Mouse (Mus musculus): ENCODE data around the gene Rnf26. TPM values are rescaled to one million over a fixed set of nuclear protein-coding genes. Genes with fewer than 3 reads are reported as not detected.
A peak's percentile ranks its signal among the peaks of the same experiment; 100 is the strongest.
"Not testable (repeated sequence)": the region's sequence is repeated elsewhere in the genome, so short reads cannot be mapped to it uniquely, and the experiment has no call there.

Gene Rnf26
- polyA plus RNA-seq, 1 experiment: 26.4 TPM

GRCm38 (mm10) chr9:44125026-44125425 is 11.7 kb upstream of the Rnf26 start:
- peaks cover 14% of the 10 kb centered on the region for H3K4me1 ChIP-seq (ENCODE audit: control insufficient read depth, insufficient read depth, insufficient read length, low read length)
- H3K4me3 ChIP-seq (ENCODE audit: low read depth, low read length): no peak overlapping the region
- no peaks in the 10 kb centered on the region for H3K36me3 ChIP-seq (ENCODE audit: control insufficient read depth, insufficient read depth, low read length)
- no peak overlapping the region for H3K27ac ChIP-seq (ENCODE audit: insufficient read depth, low read depth, low read length)
- TF ChIP-seq CTCF (IDR thresholded peaks at IDR 0.05; ENCODE audit: extremely low read depth, insufficient read length, insufficient replicate concordance, low read depth, low read length) (no peak), POLR2A (IDR thresholded peaks at IDR 0.05; ENCODE audit: low read depth, low read length) (no peak)
- WGBS: 77% methylated on average over 5 of the region's 5 CpGs
- H3K27me3 ChIP-seq (ENCODE audit: control insufficient read depth, insufficient read depth, low read length): no peaks in the 10 kb centered on the region; the same call in 1 of the 2 replicates

- TF ChIP-seq POLR2A (IDR thresholded peaks at IDR 0.05; ENCODE audit: low read depth, low read length): no peak
- TF ChIP-seq CTCF (IDR thresholded peaks at IDR 0.05; ENCODE audit: extremely low read depth, insufficient read length, insufficient replicate concordance, low read depth, low read length): peak; percentile 47; the same call in 1 of the 2 replicates
- H3K27ac ChIP-seq (ENCODE audit: insufficient read depth, low read depth, low read length): no peak overlapping the region
- H3K4me1 ChIP-seq (ENCODE audit: control insufficient read depth, insufficient read depth, insufficient read length, low read length): peaks cover 12% of the 10 kb centered on the region
- 63% methylated on average over 6 of the region's 6 CpGs for WGBS
- no peaks in the 10 kb centered on the region for H3K36me3 ChIP-seq (ENCODE audit: control insufficient read depth, insufficient read depth, low read length)
- no peak overlapping the region for H3K4me3 ChIP-seq (ENCODE audit: low read depth, low read length)
- H3K27me3 ChIP-seq (ENCODE audit: control insufficient read depth, insufficient read depth, low read length): no peaks in the 10 kb centered on the region; the same call in 1 of the 2 replicates
These were observed 11.0 kb upstream of the Rnf26 start for GRCm38 (mm10) chr9:44124317-44124716.

GRCm38 (mm10) chr9:44119948-44120465 is 6.7 kb upstream of the Rnf26 start:
- no peak overlapping the region for H3K27ac ChIP-seq (ENCODE audit: insufficient read depth, low read depth, low read length)
- H3K4me1 ChIP-seq (ENCODE audit: control insufficient read depth, insufficient read depth, insufficient read length, low read length): 0 out of 2 replicates have a peak, but pooled peaks cover 1% of the 10 kb centered on the region
- 75% methylated on average over 8 of the region's 8 CpGs for WGBS
- H3K27me3 ChIP-seq (ENCODE audit: control insufficient read depth, insufficient read depth, low read length): no peaks in the 10 kb centered on the region
- TF ChIP-seq CTCF (IDR thresholded peaks at IDR 0.05; ENCODE audit: extremely low read depth, insufficient read length, insufficient replicate concordance, low read depth, low read length) (no peak), POLR2A (IDR thresholded peaks at IDR 0.05; ENCODE audit: low read depth, low read length) (no peak)
- H3K4me3 ChIP-seq (ENCODE audit: low read depth, low read length): no peak overlapping the region
- no peaks in the 10 kb centered on the region for H3K36me3 ChIP-seq (ENCODE audit: control insufficient read depth, insufficient read depth, low read length)

- Histone ChIP-seq H3K36me3 (ENCODE audit: control insufficient read depth, insufficient read depth, low read length) (no peaks in the 10 kb centered on the region), H3K27ac (ENCODE audit: insufficient read depth, low read depth, low read length) (no peak overlapping the region), H3K4me1 (ENCODE audit: control insufficient read depth, insufficient read depth, insufficient read length, low read length) (peaks cover 1% of the 10 kb centered on the region; the same call in 1 of the 2 replicates), H3K4me3 (ENCODE audit: low read depth, low read length) (no peak overlapping the region), H3K27me3 (ENCODE audit: control insufficient read depth, insufficient read depth, low read length) (no peaks in the 10 kb centered on the region)
- 63% methylated on average over 5 of the region's 5 CpGs for WGBS
- TF ChIP-seq POLR2A (IDR thresholded peaks at IDR 0.05; ENCODE audit: low read depth, low read length) (no peak), CTCF (IDR thresholded peaks at IDR 0.05; ENCODE audit: extremely low read depth, insufficient read length, insufficient replicate concordance, low read depth, low read length) (peak; percentile 70; the same call in 1 of the 2 replicates)
These were observed 5.7 kb upstream of the Rnf26 start for GRCm38 (mm10) chr9:44119011-44119410.

GRCm38 (mm10) chr9:44116182-44116581 is 2.9 kb upstream of the Rnf26 start:
- no peak overlapping the region for H3K4me3 ChIP-seq (ENCODE audit: low read depth, low read length)
- no peaks in the 10 kb centered on the region for H3K36me3 ChIP-seq (ENCODE audit: control insufficient read depth, insufficient read depth, low read length)
- no peaks in the 10 kb centered on the region for H3K27me3 ChIP-seq (ENCODE audit: control insufficient read depth, insufficient read depth, low read length)
- TF ChIP-seq CTCF (IDR thresholded peaks at IDR 0.05; ENCODE audit: extremely low read depth, insufficient read length, insufficient replicate concordance, low read depth, low read length) (no peak), POLR2A (IDR thresholded peaks at IDR 0.05; ENCODE audit: low read depth, low read length) (no peak)
- H3K4me1 ChIP-seq (ENCODE audit: control insufficient read depth, insufficient read depth, insufficient read length, low read length): peaks cover 1% of the 10 kb centered on the region; the same call in 1 of the 2 replicates
- H3K27ac ChIP-seq (ENCODE audit: insufficient read depth, low read depth, low read length): no peak overlapping the region
- 90% methylated on average over 4 of the region's 4 CpGs for WGBS

GRCm38 (mm10) chr9:44115599-44115998 is 2.3 kb upstream of the Rnf26 start:
- H3K4me1 ChIP-seq (ENCODE audit: control insufficient read depth, insufficient read depth, insufficient read length, low read length): peaks cover 1% of the 10 kb centered on the region; the same call in 1 of the 2 replicates
- no peaks in the 10 kb centered on the region for H3K27me3 ChIP-seq (ENCODE audit: control insufficient read depth, insufficient read depth, low read length)
- no peak overlapping the region for H3K27ac ChIP-seq (ENCODE audit: insufficient read depth, low read depth, low read length)
- 91% methylated on average over 9 of the region's 9 CpGs for WGBS
- no peaks in the 10 kb centered on the region for H3K36me3 ChIP-seq (ENCODE audit: control insufficient read depth, insufficient read depth, low read length)
- no peak overlapping the region for H3K4me3 ChIP-seq (ENCODE audit: low read depth, low read length)
- no peak for TF ChIP-seq CTCF (IDR thresholded peaks at IDR 0.05; ENCODE audit: extremely low read depth, insufficient read length, insufficient replicate concordance, low read depth, low read length)
- TF ChIP-seq POLR2A (IDR thresholded peaks at IDR 0.05; ENCODE audit: low read depth, low read length): no peak

- peaks cover 1% of the 10 kb centered on the region; the same call in 1 of the 2 replicates for H3K36me3 ChIP-seq (ENCODE audit: control insufficient read depth, insufficient read depth, low read length)
- peaks cover 4% of the 10 kb centered on the region; the same call in 1 of the 2 replicates for H3K4me1 ChIP-seq (ENCODE audit: control insufficient read depth, insufficient read depth, insufficient read length, low read length)
- TF ChIP-seq CTCF (IDR thresholded peaks at IDR 0.05; ENCODE audit: extremely low read depth, insufficient read length, insufficient replicate concordance, low read depth, low read length): no peak
- H3K4me3 ChIP-seq (ENCODE audit: low read depth, low read length): no peak overlapping the region
- H3K27ac ChIP-seq (ENCODE audit: insufficient read depth, low read depth, low read length): no peak overlapping the region
- H3K27me3 ChIP-seq (ENCODE audit: control insufficient read depth, insufficient read depth, low read length): no peaks in the 10 kb centered on the region
- WGBS: 42% methylated on average over 2 of the region's 2 CpGs
These were observed 1.1 kb upstream of the Rnf26 start for GRCm38 (mm10) chr9:44114453-44114852.

- H3K4me3 ChIP-seq (ENCODE audit: low read depth, low read length); H3K36me3 ChIP-seq (ENCODE audit: control insufficient read depth, insufficient read depth, low read length); H3K4me1 ChIP-seq (ENCODE audit: control insufficient read depth, insufficient read depth, insufficient read length, low read length); H3K27me3 ChIP-seq (ENCODE audit: control insufficient read depth, insufficient read depth, low read length); H3K27ac ChIP-seq (ENCODE audit: insufficient read depth, low read depth, low read length): not testable (repeated sequence)
- 58% methylated on average over 10 of the region's 12 CpGs for WGBS
These were observed 1.4 kb downstream of the Rnf26 start for GRCm38 (mm10) chr9:44111909-44112308.

All from small intestine, adult 2 months (tissue).